Mouse (Mus musculus): ENCODE results near the gene Rab20. TPM values are rescaled to one million over a fixed set of nuclear protein-coding genes. Genes with fewer than 3 reads are reported as not detected.
A peak's percentile ranks its signal among the peaks of the same experiment; 100 is the strongest.

Gene Rab20
- polyA plus RNA-seq, 1 experiment from 2014 or later: 20.9 TPM

DNA sequence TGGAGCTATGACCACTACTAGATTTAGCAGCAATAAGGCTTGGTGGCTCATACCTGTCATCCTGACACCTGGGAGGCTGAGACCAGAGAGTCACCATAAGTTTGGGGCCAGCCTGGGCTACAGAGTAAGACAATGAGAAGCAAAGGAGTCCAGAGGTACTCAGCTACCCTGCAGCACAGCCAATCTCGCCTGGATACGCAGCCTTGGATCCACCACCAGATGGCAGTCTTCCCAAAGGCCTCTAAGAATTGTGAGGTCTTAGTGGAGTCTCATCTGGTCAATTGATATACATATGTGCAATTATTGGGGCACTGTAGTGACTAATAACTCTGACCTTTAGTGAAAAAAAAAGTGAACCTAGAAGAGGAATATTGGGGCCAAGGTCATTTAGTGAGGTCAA is 58.9 kb downstream of the Rab20 start:
- Histone ChIP-seq H3K27ac (ENCODE audit: low read depth, low read length) (no peak overlapping the region), H3K9ac (ENCODE audit: low read depth, low read length) (no peak overlapping the region), H3K4me1 (ENCODE audit: control insufficient read depth, insufficient read depth, low read length) (peaks cover 10% of the 10 kb centered on the region), H3K4me2 (no peak overlapping the region), H3K9me3 (replicated peaks; ENCODE audit: control insufficient read depth, low read length) (no peaks in the 10 kb centered on the region), H3K4me3 (ENCODE audit: low read depth, low read length) (no peak overlapping the region), H3K27me3 (ENCODE audit: control insufficient read depth, insufficient read depth, low read length) (no peaks in the 10 kb centered on the region), H3K36me3 (ENCODE audit: control insufficient read depth, insufficient read depth, low read length) (peaks cover 12% of the 10 kb centered on the region)
- ATAC-seq (replicated peaks; ENCODE audit: insufficient number of reproducible peaks, low FRiP score, low TSS enrichment): no peak
- WGBS (ENCODE audit: insufficient replicate concordance): 20% methylated on average over 2 of the region's 2 CpGs

DNA sequence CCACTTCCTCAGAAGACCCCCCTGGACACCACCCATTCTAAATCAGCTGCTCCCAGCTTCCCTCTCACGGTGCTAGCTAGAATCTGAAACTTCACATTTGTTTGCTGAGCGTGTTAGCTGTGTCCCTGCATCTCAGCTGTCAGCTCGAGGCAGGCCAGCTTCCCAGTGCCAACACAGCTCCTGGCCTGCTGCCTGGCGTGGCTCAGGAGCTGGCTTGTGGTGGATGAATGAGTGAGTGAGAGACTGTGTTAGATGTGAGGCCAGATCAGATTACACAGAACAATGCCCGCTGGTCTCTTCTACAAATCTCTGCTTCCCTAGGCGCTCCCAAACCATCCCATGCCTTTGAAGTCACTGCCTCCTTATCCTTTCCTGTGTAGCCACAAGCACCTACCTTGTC is 59.3 kb downstream of the Rab20 start:
- WGBS (ENCODE audit: insufficient replicate concordance): 46% methylated on average over 6 of the region's 6 CpGs
- Histone ChIP-seq H3K4me2 (no peak overlapping the region), H3K4me1 (ENCODE audit: control insufficient read depth, insufficient read depth, low read length) (peaks cover 10% of the 10 kb centered on the region), H3K27ac (ENCODE audit: low read depth, low read length) (no peak overlapping the region), H3K27me3 (ENCODE audit: control insufficient read depth, insufficient read depth, low read length) (no peaks in the 10 kb centered on the region), H3K4me3 (ENCODE audit: low read depth, low read length) (no peak overlapping the region), H3K9me3 (replicated peaks; ENCODE audit: control insufficient read depth, low read length) (no peaks in the 10 kb centered on the region), H3K9ac (ENCODE audit: low read depth, low read length) (no peak overlapping the region), H3K36me3 (ENCODE audit: control insufficient read depth, insufficient read depth, low read length) (peaks cover 8% of the 10 kb centered on the region; the same call in 1 of the 2 replicates)
- ATAC-seq (replicated peaks; ENCODE audit: insufficient number of reproducible peaks, low FRiP score, low TSS enrichment): no peak

DNA sequence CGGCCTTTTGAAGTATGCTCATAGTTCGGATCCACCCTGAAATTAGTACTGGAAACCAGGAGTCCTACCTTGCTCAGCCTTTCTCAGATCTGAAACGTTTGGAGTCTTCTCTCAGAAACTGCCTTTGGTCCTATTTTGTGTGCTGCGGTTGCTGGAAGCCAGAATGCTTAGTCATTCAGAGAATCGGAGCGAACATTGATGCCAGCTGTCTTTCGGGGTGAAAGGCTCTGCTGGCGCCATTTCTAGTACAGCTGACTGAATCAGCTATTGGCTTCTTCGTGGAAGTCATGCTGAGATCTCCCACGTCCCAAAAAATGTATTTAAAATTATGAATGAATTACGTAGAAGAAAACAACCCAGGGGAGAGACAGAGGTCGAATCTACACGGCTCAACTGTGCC is 60.7 kb downstream of the Rab20 start:
- H3K4me2 ChIP-seq: no peak overlapping the region
- H3K9ac ChIP-seq (ENCODE audit: low read depth, low read length): no peak overlapping the region
- no peaks in the 10 kb centered on the region for H3K27me3 ChIP-seq (ENCODE audit: control insufficient read depth, insufficient read depth, low read length)
- no peak overlapping the region for H3K27ac ChIP-seq (ENCODE audit: low read depth, low read length)
- H3K36me3 ChIP-seq (ENCODE audit: control insufficient read depth, insufficient read depth, low read length): peaks cover 5% of the 10 kb centered on the region; the same call in 1 of the 2 replicates
- peaks cover 10% of the 10 kb centered on the region for H3K4me1 ChIP-seq (ENCODE audit: control insufficient read depth, insufficient read depth, low read length)
- no peak overlapping the region for H3K4me3 ChIP-seq (ENCODE audit: low read depth, low read length)
- ATAC-seq (replicated peaks; ENCODE audit: insufficient number of reproducible peaks, low FRiP score, low TSS enrichment): no peak
- 80% methylated on average over 13 of the region's 13 CpGs for WGBS (ENCODE audit: insufficient replicate concordance)
- H3K9me3 ChIP-seq (replicated peaks; ENCODE audit: control insufficient read depth, low read length): no peaks in the 10 kb centered on the region

DNA sequence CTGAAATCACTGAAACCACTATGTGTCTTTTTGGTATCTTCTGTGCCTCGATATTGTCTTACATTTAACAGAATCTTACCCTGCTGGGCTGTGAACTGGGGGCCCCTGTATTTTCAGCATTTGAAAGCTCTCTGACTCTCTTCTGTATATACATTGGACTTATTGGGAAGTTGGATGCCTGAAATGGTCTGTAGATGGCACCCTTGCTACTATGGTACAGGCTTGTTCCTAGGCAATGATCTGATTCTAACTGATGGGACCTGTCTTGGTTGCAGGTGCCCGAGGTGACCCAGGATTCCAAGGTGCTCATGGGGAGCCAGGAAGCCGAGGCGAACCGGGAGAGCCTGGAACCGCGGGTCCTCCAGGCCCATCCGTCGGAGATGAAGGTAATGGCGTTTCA is 63.4 kb downstream of the Rab20 start:
- Histone ChIP-seq H3K36me3 (ENCODE audit: control insufficient read depth, insufficient read depth, low read length) (peaks cover 9% of the 10 kb centered on the region; the same call in 1 of the 2 replicates), H3K4me2 (no peak overlapping the region), H3K4me3 (ENCODE audit: low read depth, low read length) (no peak overlapping the region), H3K9ac (ENCODE audit: low read depth, low read length) (no peak overlapping the region), H3K9me3 (replicated peaks; ENCODE audit: control insufficient read depth, low read length) (no peaks in the 10 kb centered on the region), H3K27me3 (ENCODE audit: control insufficient read depth, insufficient read depth, low read length) (no peaks in the 10 kb centered on the region), H3K27ac (ENCODE audit: low read depth, low read length) (no peak overlapping the region), H3K4me1 (ENCODE audit: control insufficient read depth, insufficient read depth, low read length) (0 out of 2 replicates have a peak, but pooled peaks cover 2% of the 10 kb centered on the region)
- ATAC-seq (replicated peaks; ENCODE audit: insufficient number of reproducible peaks, low FRiP score, low TSS enrichment): no peak
- WGBS (ENCODE audit: insufficient replicate concordance): 81% methylated on average over 10 of the region's 10 CpGs

DNA sequence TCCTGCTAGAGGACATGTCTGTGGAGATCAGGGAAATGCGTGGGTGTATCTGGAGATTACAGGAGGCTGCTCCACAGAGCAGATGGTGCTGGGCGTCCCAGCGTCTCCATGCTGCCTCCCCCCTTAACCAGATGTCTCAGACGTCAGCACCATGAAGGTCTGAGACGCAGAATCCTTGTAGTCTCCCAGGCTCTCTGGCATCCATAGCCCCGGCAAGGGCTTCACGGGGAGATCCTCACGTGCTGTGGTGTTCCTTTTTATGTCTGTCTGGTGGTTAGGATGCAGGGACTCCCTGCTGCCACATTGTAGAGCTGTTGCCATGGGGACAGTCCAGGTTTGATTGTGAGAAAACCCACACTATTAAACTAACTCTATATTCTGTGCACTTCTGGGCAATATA is 64.2 kb downstream of the Rab20 start:
- 69% methylated on average over 8 of the region's 8 CpGs for WGBS (ENCODE audit: insufficient replicate concordance)
- no peak for ATAC-seq (replicated peaks; ENCODE audit: insufficient number of reproducible peaks, low FRiP score, low TSS enrichment)
- Histone ChIP-seq H3K9me3 (replicated peaks; ENCODE audit: control insufficient read depth, low read length) (no peaks in the 10 kb centered on the region), H3K4me2 (no peak overlapping the region), H3K4me1 (ENCODE audit: control insufficient read depth, insufficient read depth, low read length) (0 out of 2 replicates have a peak, but pooled peaks cover 2% of the 10 kb centered on the region), H3K9ac (ENCODE audit: low read depth, low read length) (no peak overlapping the region), H3K27me3 (ENCODE audit: control insufficient read depth, insufficient read depth, low read length) (no peaks in the 10 kb centered on the region), H3K36me3 (ENCODE audit: control insufficient read depth, insufficient read depth, low read length) (peaks cover 9% of the 10 kb centered on the region; the same call in 1 of the 2 replicates), H3K27ac (ENCODE audit: low read depth, low read length) (no peak overlapping the region), H3K4me3 (ENCODE audit: low read depth, low read length) (no peak overlapping the region)

DNA sequence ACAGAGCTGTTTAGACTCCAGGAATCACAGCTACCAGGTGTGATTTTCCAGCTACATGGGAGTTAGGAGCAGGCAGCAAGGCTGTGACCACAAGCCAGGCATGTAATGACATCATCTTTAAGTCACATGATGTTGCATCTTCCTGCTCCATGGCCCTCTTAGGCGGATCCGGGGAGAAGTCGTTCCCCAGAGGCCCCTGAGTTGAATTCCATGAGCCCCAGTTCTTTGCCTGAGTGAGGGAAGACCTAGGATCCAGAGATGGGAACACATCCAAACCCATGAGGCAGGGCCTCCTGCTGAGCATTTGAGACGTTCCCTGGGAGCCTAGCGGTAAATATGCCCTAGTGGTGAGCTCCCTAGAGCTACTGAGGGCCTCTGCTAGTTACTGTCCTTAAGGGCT is 66.1 kb downstream of the Rab20 start:
- H3K9ac ChIP-seq (ENCODE audit: low read depth, low read length): no peak overlapping the region
- H3K36me3 ChIP-seq (ENCODE audit: control insufficient read depth, insufficient read depth, low read length): peaks cover 12% of the 10 kb centered on the region

DNA sequence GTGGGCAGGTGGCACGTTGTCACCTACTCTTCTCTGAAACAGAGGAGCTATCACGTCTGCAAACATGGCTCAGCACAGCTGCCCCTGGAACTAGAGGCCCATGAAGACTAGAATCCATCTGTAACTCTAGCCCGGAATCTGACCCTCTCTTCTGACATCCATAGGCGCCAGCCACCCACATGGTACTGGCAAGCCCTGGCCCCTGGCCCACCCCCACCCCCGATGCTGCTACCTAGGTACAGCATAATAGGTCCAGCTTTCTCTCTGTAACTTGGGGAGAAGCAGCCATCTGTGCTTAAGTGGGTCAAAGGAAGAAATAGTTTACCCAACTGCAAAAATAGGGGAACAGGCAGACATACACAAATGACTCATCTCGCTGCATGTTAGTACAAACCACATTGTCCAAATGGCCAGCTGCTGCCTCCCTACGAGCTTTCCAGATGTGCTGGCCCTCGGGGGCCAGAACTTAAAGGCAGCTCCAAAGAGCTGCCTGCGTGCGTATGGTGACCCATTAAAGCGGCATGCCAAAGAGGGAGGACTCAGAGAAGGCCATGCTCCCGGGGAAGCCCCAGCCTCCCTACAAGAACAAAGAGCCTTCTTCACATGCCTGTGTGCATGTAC is 66.9 kb downstream of the Rab20 start:
- H3K4me3 ChIP-seq (ENCODE audit: low read depth, low read length): no peak overlapping the region
- 76% methylated on average over 12 of the region's 12 CpGs for WGBS (ENCODE audit: insufficient replicate concordance)
- no peak overlapping the region for H3K4me2 ChIP-seq
- peaks cover 3% of the 10 kb centered on the region for H3K4me1 ChIP-seq (ENCODE audit: control insufficient read depth, insufficient read depth, low read length)
- no peak overlapping the region for H3K27ac ChIP-seq (ENCODE audit: low read depth, low read length)
- H3K9ac ChIP-seq (ENCODE audit: low read depth, low read length): no peak overlapping the region
- no peaks in the 10 kb centered on the region for H3K9me3 ChIP-seq (replicated peaks; ENCODE audit: control insufficient read depth, low read length)
- no peak for ATAC-seq (replicated peaks; ENCODE audit: insufficient number of reproducible peaks, low FRiP score, low TSS enrichment)
- peaks cover 12% of the 10 kb centered on the region for H3K36me3 ChIP-seq (ENCODE audit: control insufficient read depth, insufficient read depth, low read length)
- H3K27me3 ChIP-seq (ENCODE audit: control insufficient read depth, insufficient read depth, low read length): no peaks in the 10 kb centered on the region

More for the DNA sequence above, 66.1 kb downstream of the Rab20 start:
- Histone ChIP-seq H3K27ac (ENCODE audit: low read depth, low read length) (no peak overlapping the region), H3K9me3 (replicated peaks; ENCODE audit: control insufficient read depth, low read length) (no peaks in the 10 kb centered on the region), H3K27me3 (ENCODE audit: control insufficient read depth, insufficient read depth, low read length) (no peaks in the 10 kb centered on the region), H3K4me1 (ENCODE audit: control insufficient read depth, insufficient read depth, low read length) (no peaks in the 10 kb centered on the region), H3K4me3 (ENCODE audit: low read depth, low read length) (no peak overlapping the region), H3K4me2 (no peak overlapping the region)
- WGBS (ENCODE audit: insufficient replicate concordance): 59% methylated on average over 5 of the region's 5 CpGs
- no peak for ATAC-seq (replicated peaks; ENCODE audit: insufficient number of reproducible peaks, low FRiP score, low TSS enrichment)

DNA sequence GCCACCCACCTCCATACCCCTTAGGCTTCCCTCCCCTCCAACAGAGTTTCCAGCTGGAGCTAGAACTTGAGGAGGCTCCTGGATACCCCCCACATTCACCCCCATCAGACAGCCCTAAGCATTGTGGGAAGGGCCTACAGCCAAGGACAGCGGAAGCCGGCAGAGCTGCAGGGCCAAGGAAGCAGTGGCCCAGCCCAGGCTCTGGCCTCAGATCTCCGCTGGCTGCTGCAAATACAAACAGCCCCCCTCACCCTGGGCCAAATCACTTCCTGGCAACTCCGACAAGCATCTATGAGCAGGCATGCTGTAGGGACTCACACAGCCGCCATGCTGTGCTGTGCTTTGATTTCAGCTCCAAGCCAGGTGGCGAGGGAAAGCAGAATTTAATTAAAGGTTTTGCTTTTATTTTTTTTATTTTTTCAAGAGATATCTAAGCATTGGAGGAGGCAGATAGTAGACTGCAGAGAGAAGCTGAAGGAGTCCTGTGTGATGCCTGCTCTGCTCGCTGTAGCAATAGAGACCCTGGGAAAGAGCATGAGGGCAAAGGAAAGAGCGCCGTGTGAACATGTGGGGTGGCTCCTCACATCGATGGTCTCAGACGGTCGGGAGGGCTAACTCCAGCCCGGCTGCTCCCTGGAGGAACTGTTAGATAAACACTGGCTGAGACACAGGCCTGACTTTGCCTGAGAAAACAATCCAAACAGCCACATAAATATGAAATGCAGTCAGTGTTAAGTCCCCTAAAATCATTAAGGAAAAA is 72.6 kb downstream of the Rab20 start:
- Histone ChIP-seq H3K9ac (ENCODE audit: low read depth, low read length) (no peak overlapping the region), H3K27me3 (ENCODE audit: control insufficient read depth, insufficient read depth, low read length) (no peaks in the 10 kb centered on the region), H3K36me3 (ENCODE audit: control insufficient read depth, insufficient read depth, low read length) (peaks cover 14% of the 10 kb centered on the region), H3K4me3 (ENCODE audit: low read depth, low read length) (no peak overlapping the region), H3K4me2 (no peak overlapping the region), H3K27ac (ENCODE audit: low read depth, low read length) (peak overlapping the region; percentile 55), H3K9me3 (replicated peaks; ENCODE audit: control insufficient read depth, low read length) (no peaks in the 10 kb centered on the region), H3K4me1 (ENCODE audit: control insufficient read depth, insufficient read depth, low read length) (peaks cover 18% of the 10 kb centered on the region)
- ATAC-seq (replicated peaks; ENCODE audit: insufficient number of reproducible peaks, low FRiP score, low TSS enrichment): 0 out of 2 replicates have a peak, but pooled peaks have one; percentile 19
- WGBS (ENCODE audit: insufficient replicate concordance): 25% methylated on average over 13 of the region's 13 CpGs

All from heart, embryonic 11.5 days (tissue).